Mouse (Mus musculus): ENCODE data around the gene Twf2. TPM values are rescaled to one million over a fixed set of nuclear protein-coding genes. Genes with fewer than 3 reads are reported as not detected.
A peak's percentile ranks its signal among the peaks of the same experiment; 100 is the strongest.

The Twf2 gene
- polyA plus RNA-seq, 1 experiment from 2014 or later, result 49.6 TPM

- peaks cover 24% of the 10 kb centered on the region for H3K4me1 ChIP-seq (replicated peaks; ENCODE audit: control insufficient read depth, insufficient read depth, low read length)
- H3K27ac ChIP-seq, result no peak overlapping the region
- WGBS, result 84% methylated on average over 7 of the region's 7 CpGs
Measured at GRCm38 (mm10) chr9:106205713-106206290, 2.9 kb downstream of the Twf2 start.

GRCm38 (mm10) chr9:106206515-106206914 is 3.6 kb downstream of the Twf2 start:
- 94% methylated on average over 2 of the region's 2 CpGs for WGBS
- H3K4me3 ChIP-seq (replicated peaks; ENCODE audit: low read length), result no peak overlapping the region
- H3K9ac ChIP-seq, result no peak overlapping the region
- H3K9me3 ChIP-seq (ENCODE audit: control insufficient read depth, low read length), result no peaks in the 10 kb centered on the region
- H3K36me3 ChIP-seq (replicated peaks; ENCODE audit: control insufficient read depth, insufficient read depth), result no peaks in the 10 kb centered on the region; the same call in 1 of the 2 replicates
- H3K27ac ChIP-seq, result no peak overlapping the region
- ATAC-seq (ENCODE audit: low FRiP score) (no peak), DNase-seq (ENCODE audit: low spot score) (no peak)
- peaks cover 29% of the 10 kb centered on the region for H3K4me1 ChIP-seq (replicated peaks; ENCODE audit: control insufficient read depth, insufficient read depth, low read length)
- H3K4me2 ChIP-seq (replicated peaks), result no peak overlapping the region
- no peaks in the 10 kb centered on the region for H3K27me3 ChIP-seq (ENCODE audit: control insufficient read depth, insufficient read depth, low read length)

More at GRCm38 (mm10) chr9:106205713-106206290, 2.9 kb downstream of the Twf2 start:
- Histone ChIP-seq H3K27me3 (ENCODE audit: control insufficient read depth, insufficient read depth, low read length) (no peaks in the 10 kb centered on the region), H3K9ac (no peak overlapping the region), H3K9me3 (ENCODE audit: control insufficient read depth, low read length) (no peaks in the 10 kb centered on the region), H3K4me2 (replicated peaks) (no peak overlapping the region), H3K36me3 (replicated peaks; ENCODE audit: control insufficient read depth, insufficient read depth) (no peaks in the 10 kb centered on the region; the same call in 1 of the 2 replicates), H3K4me3 (replicated peaks; ENCODE audit: low read length) (no peak overlapping the region)
- ATAC-seq (ENCODE audit: low FRiP score) (no peak), DNase-seq (ENCODE audit: low spot score) (no peak)

GRCm38 (mm10) chr9:106208181-106208580 is 5.3 kb downstream of the Twf2 start:
- WGBS, result 89% methylated on average over 5 of the region's 5 CpGs
- no peak overlapping the region for H3K9ac ChIP-seq
- ATAC-seq (ENCODE audit: low FRiP score), result no peak
- no peaks in the 10 kb centered on the region for H3K27me3 ChIP-seq (ENCODE audit: control insufficient read depth, insufficient read depth, low read length)
- DNase-seq (ENCODE audit: low spot score), result no peak
- no peak overlapping the region for H3K4me2 ChIP-seq (replicated peaks)
- H3K27ac ChIP-seq, result no peak overlapping the region
- no peak overlapping the region for H3K4me3 ChIP-seq (replicated peaks; ENCODE audit: low read length)
- no peaks in the 10 kb centered on the region for H3K9me3 ChIP-seq (ENCODE audit: control insufficient read depth, low read length)
- H3K36me3 ChIP-seq (replicated peaks; ENCODE audit: control insufficient read depth, insufficient read depth), result peaks cover 9% of the 10 kb centered on the region
- peaks cover 28% of the 10 kb centered on the region for H3K4me1 ChIP-seq (replicated peaks; ENCODE audit: control insufficient read depth, insufficient read depth, low read length)

GRCm38 (mm10) chr9:106209954-106210353 is 7.0 kb downstream of the Twf2 start:
- Histone ChIP-seq H3K4me3 (replicated peaks; ENCODE audit: low read length) (no peak overlapping the region), H3K4me2 (replicated peaks) (no peak overlapping the region), H3K36me3 (replicated peaks; ENCODE audit: control insufficient read depth, insufficient read depth) (peaks cover 27% of the 10 kb centered on the region), H3K4me1 (replicated peaks; ENCODE audit: control insufficient read depth, insufficient read depth, low read length) (peaks cover 11% of the 10 kb centered on the region; the same call in 1 of the 2 replicates), H3K27me3 (ENCODE audit: control insufficient read depth, insufficient read depth, low read length) (no peaks in the 10 kb centered on the region), H3K9ac (no peak overlapping the region), H3K9me3 (ENCODE audit: control insufficient read depth, low read length) (no peaks in the 10 kb centered on the region), H3K27ac (no peak overlapping the region)
- DNase-seq (ENCODE audit: low spot score) (no peak), ATAC-seq (ENCODE audit: low FRiP score) (no peak)
- 92% methylated on average over 4 of the region's 4 CpGs for WGBS

GRCm38 (mm10) chr9:106210853-106211609 is 8.1 kb downstream of the Twf2 start:
- no peaks in the 10 kb centered on the region for H3K9me3 ChIP-seq (ENCODE audit: control insufficient read depth, low read length)
- 0 out of 2 replicates have a peak overlapping the region, but pooled peaks have one; percentile 64 for H3K27ac ChIP-seq
- ATAC-seq (ENCODE audit: low FRiP score), result no peak
- peaks cover 8% of the 10 kb centered on the region; the same call in 1 of the 2 replicates for H3K4me1 ChIP-seq (replicated peaks; ENCODE audit: control insufficient read depth, insufficient read depth, low read length)
- peak overlapping the region; percentile 18; the same call in 1 of the 2 replicates for H3K4me3 ChIP-seq (replicated peaks; ENCODE audit: low read length)
- H3K27me3 ChIP-seq (ENCODE audit: control insufficient read depth, insufficient read depth, low read length), result no peaks in the 10 kb centered on the region
- H3K4me2 ChIP-seq (replicated peaks), result peak overlapping the region; percentile 53
- H3K9ac ChIP-seq, result peak overlapping the region; percentile 53
- DNase-seq (ENCODE audit: low spot score), result no peak
- 27% methylated on average over 9 of the region's 9 CpGs for WGBS
- H3K36me3 ChIP-seq (replicated peaks; ENCODE audit: control insufficient read depth, insufficient read depth), result peaks cover 37% of the 10 kb centered on the region

GRCm38 (mm10) chr9:106211680-106212593 is 9.0 kb downstream of the Twf2 start:
- H3K4me2 ChIP-seq (replicated peaks), result peak overlapping the region; percentile 53
- H3K27ac ChIP-seq, result peak overlapping the region; percentile 64; the same call in 1 of the 2 replicates
- H3K27me3 ChIP-seq (ENCODE audit: control insufficient read depth, insufficient read depth, low read length), result no peaks in the 10 kb centered on the region
- peaks cover 8% of the 10 kb centered on the region; the same call in 1 of the 2 replicates for H3K4me1 ChIP-seq (replicated peaks; ENCODE audit: control insufficient read depth, insufficient read depth, low read length)
- ATAC-seq (ENCODE audit: low FRiP score), result peak; percentile 85
- WGBS, result 17% methylated on average over 37 of the region's 37 CpGs
- no peaks in the 10 kb centered on the region for H3K9me3 ChIP-seq (ENCODE audit: control insufficient read depth, low read length)
- DNase-seq (ENCODE audit: low spot score), result peak; percentile 95
- H3K9ac ChIP-seq, result peak overlapping the region; percentile 53
- peak overlapping the region; percentile 18 for H3K4me3 ChIP-seq (replicated peaks; ENCODE audit: low read length)
- H3K36me3 ChIP-seq (replicated peaks; ENCODE audit: control insufficient read depth, insufficient read depth), result peaks cover 44% of the 10 kb centered on the region

GRCm38 (mm10) chr9:106212594-106212981 is 9.7 kb downstream of the Twf2 start:
- H3K27ac ChIP-seq, result no peak overlapping the region
- peaks cover 8% of the 10 kb centered on the region; the same call in 1 of the 2 replicates for H3K4me1 ChIP-seq (replicated peaks; ENCODE audit: control insufficient read depth, insufficient read depth, low read length)
- no peak overlapping the region for H3K9ac ChIP-seq
- H3K36me3 ChIP-seq (replicated peaks; ENCODE audit: control insufficient read depth, insufficient read depth), result peaks cover 44% of the 10 kb centered on the region
- 87% methylated on average over 12 of the region's 12 CpGs for WGBS
- no peaks in the 10 kb centered on the region for H3K9me3 ChIP-seq (ENCODE audit: control insufficient read depth, low read length)
- H3K4me2 ChIP-seq (replicated peaks), result no peak overlapping the region
- no peak overlapping the region for H3K4me3 ChIP-seq (replicated peaks; ENCODE audit: low read length)
- no peaks in the 10 kb centered on the region for H3K27me3 ChIP-seq (ENCODE audit: control insufficient read depth, insufficient read depth, low read length)
- ATAC-seq (ENCODE audit: low FRiP score) (no peak), DNase-seq (ENCODE audit: low spot score) (no peak)

GRCm38 (mm10) chr9:106215341-106216125 is 12.6 kb downstream of the Twf2 start:
- ATAC-seq (ENCODE audit: low FRiP score) (no peak), DNase-seq (ENCODE audit: low spot score) (no peak)
- WGBS, result 84% methylated on average over 6 of the region's 6 CpGs
- H3K4me2 ChIP-seq (replicated peaks), result no peak overlapping the region
- H3K4me3 ChIP-seq (replicated peaks; ENCODE audit: low read length), result no peak overlapping the region
- no peak overlapping the region for H3K27ac ChIP-seq
- H3K27me3 ChIP-seq (ENCODE audit: control insufficient read depth, insufficient read depth, low read length), result no peaks in the 10 kb centered on the region
- H3K9ac ChIP-seq, result no peak overlapping the region
- H3K36me3 ChIP-seq (replicated peaks; ENCODE audit: control insufficient read depth, insufficient read depth), result peaks cover 44% of the 10 kb centered on the region
- no peaks in the 10 kb centered on the region for H3K9me3 ChIP-seq (ENCODE audit: control insufficient read depth, low read length)
- H3K4me1 ChIP-seq (replicated peaks; ENCODE audit: control insufficient read depth, insufficient read depth, low read length), result peaks cover 8% of the 10 kb centered on the region; the same call in 1 of the 2 replicates
